Mouse (Mus musculus) adrenal gland, adult 8-10 months (tissue): ENCODE results near the gene Rps24. TPM values are rescaled to one million over a fixed set of nuclear protein-coding genes. Genes with fewer than 3 reads are reported as not detected.

Source experiments
- DNase-seq: peaks from one replicate; pipeline ENCODE4 v3.0.0; 2022
- total RNA-seq, 4 experiments: library from RNA; stranded (reverse); gene quantifications; 2 replicates each; pipeline ENCODE4 v1.2.4; 2022

The Rps24 gene
- total RNA-seq, 4 experiments from 2014 or later: 1,357 to 1,834 (median 1,655) TPM

DNA sequence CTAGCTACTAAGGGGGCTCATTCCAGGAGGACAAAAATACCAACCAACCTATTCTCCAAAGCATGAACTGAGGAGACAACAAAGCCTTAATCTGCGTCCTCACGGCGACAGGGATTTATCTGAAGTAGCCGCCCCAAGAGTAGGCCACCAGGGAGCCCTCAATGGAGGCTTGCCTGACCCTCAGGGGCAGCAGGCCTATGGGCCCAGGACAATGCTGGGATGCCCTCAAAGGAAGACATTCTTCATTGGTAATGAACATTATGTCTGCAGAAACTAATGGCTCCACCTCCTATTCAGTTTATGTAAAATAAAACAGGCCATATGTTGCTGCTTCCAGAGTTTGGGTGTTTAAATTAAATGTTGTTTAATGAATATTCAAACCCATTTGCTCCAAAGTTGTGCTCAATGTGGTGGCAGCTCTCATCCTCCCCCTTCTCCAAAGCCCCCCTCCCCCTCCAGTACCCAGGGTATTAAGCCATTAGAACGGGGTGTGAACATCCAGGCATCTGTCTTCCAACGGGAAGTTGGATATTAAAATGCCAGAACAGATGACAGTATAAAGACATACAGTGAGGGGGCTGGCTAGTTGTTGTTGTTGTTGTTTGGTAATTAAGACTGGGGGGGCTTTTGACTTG lies 25.7 kb downstream of the Rps24 start:
- DNase-seq: no peak

GRCm38 (mm10) chr14:24521597-24521996 lies 34.7 kb downstream of the Rps24 start:
- DNase-seq: no peak

DNA sequence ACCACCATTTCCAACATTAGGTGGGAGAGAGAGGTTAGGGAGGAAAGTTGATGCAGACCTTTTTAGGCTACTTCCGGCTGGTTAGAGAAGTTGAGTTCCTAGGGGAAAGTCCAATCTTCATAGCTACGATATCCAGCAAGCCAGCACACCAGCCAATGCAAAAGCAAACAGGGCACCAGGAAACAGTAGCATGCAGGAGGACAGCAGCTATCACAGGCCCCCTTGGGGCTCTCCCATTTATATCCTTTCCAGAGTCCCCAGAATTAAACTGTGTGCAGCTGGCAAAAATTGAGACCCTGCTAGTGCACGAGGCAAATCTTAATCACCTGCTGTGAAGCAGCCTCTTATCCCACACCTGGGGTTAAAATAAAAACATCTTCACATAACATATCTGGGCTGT lies 38.2 kb downstream of the Rps24 start:
- DNase-seq: no peak

DNA sequence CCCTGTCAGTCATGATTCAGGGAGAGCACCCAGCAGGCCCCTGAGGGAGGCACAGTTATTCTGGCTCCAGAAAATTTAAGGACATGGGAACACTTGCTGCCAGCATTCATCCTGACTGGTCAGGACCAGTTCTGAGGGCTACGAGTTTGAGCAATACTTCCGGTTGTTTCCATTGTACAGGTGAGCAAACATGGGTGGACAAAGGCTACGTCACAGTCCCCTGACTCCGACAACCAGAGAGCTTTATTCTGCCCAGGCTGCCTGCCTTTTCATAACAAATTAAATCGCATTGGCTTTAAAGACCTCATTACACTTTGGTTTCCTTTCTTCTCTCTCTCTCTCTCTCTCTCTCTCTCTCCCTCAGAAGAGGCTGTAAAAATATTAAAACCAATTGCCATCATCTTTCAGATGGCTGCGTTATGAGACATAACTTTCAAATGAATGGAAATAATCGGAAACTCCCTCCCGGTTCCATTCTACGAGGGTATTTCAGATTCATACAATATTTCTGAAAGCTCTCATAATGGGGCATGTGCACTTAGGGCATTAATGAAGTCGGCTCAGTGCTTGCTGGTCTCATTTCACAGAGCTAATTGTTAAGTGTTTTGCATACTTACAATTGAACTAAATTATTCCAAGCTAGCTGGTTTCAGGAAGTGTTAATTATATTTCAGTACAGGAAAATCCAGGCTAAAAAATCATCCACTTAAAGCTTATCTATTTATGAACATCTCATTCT lies 38.9 kb downstream of the Rps24 start:
- DNase-seq: no peak

- no peak for DNase-seq
These were observed 39.5 kb downstream of the Rps24 start for GRCm38 (mm10) chr14:24526440-24526839.

DNA sequence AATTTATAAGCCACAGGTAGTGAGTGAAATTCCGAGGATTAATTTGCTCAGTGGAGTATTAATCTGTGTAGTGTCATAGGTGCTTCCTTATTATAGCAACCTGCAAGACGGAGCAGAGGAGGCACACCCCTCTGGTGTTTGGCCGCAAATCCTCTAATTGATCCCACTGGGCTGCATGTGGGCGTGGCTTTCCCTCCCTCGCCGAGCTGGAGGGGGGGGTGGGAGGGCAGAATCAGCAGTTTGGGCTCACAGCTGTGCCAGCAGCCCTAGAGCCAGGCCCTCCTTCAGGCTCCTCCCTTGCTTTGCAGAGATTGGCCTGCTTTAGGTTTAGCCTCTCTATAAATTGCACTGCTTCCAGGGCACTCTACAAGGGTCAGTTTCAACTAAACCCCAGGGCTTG lies 43.3 kb downstream of the Rps24 start:
- no peak for DNase-seq

DNA sequence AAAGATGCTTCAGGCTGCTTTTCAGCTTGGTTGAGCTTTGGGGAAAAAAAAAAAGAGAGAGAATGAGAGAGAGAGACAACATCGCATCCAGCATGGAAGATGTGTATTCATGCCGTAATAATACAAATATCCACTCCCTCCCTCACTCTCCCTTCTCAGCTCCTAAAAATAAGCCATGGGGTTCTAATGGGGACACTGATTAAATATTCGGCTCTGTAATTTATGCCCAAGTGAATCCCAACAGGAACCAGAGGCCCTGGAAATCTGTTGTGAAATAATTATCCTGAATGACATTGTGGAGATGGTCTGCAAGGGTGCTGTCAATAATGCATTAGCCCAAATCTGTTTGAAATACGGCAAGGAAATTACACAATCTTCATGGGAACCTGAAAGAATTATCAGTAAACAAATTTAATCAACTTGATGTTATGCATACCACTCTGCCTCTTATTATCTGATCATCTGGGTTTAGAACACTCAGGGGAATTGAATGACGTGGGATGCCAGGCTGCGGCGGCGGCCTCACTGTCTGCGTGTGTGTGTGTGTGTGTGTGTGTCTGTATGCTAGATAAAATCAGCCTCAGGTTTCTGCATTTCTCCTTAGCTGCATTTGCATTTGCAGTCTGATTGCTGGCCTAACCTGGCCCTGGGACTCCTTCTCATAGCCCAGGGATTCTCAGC lies 48.1 kb downstream of the Rps24 start:
- DNase-seq: no peak

DNA sequence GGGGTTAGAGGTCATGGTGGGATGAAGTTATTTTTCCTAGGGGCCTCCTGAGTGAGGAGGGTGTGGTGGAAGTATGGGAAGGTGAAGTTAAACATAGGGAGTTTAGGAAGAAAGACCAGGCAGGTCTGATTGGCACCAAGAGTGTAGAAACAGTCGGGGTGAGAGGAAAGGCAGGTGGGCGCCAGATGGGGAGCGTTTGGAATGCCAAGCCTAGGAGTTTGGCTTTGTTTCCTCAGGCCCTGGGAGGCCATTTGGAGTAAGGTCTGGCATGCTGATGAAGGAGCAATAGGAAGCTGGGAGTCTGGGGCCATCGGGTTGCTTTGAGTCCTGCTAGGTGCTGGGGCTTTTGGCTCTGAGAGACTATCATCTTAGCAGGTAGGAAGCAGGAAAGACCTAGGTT lies 56.0 kb downstream of the Rps24 start:
- DNase-seq: no peak

DNA sequence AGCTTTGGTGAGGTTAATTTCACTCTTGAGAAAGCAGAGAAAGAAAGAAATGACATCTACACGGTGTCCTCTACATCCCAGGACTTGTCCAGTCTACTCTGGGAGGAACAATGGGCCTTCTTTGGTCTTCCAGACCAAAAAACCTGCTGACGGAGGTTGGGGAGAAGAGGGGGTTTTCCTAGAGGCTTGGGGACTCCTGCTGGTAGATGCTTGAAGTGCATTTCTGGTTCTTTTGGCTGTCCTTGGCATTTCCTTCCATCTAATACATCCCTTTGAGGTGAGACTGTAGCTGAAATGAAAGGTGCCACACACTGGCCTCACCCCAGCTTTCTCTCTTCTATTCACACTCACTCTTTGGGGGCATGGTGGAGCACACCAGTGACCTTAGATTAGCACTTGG lies 57.1 kb downstream of the Rps24 start:
- DNase-seq: no peak

Other genes with a start within 250 kb of the Rps24 start
- gene Dlg5, start 241.2 kb upstream of the Rps24 start, total RNA-seq: 10 to 100 TPM; 49.9 to 76.1 (median 55.6) TPM
- gene E330034G19Rik, start 193.9 kb upstream of the Rps24 start, total RNA-seq: not detected
- gene Polr3a, start 67 bp upstream of the Rps24 start, total RNA-seq: 10 to 100 TPM; 18.7 to 27.7 (median 24.1) TPM